Mouse (Mus musculus) mouse trophoblast stem cell (cell line): ENCODE measurements at regions not wholly inside any gene's neighbourhood (a gene's known extent, or its start where the extent isn't known, plus 50 kb on each side); places are given as distances from the start of the nearest gene placed in this dataset.

Experiments
- in situ Hi-C, 2 experiments: fragments of 300-500 bp; cut with MseI, MboI; formaldehyde crosslinking; loops; 2 replicates in 1 of 2; 3 replicates in 1 of 2; pipeline ENCODE4 v1.15.1; 2025

DNA sequence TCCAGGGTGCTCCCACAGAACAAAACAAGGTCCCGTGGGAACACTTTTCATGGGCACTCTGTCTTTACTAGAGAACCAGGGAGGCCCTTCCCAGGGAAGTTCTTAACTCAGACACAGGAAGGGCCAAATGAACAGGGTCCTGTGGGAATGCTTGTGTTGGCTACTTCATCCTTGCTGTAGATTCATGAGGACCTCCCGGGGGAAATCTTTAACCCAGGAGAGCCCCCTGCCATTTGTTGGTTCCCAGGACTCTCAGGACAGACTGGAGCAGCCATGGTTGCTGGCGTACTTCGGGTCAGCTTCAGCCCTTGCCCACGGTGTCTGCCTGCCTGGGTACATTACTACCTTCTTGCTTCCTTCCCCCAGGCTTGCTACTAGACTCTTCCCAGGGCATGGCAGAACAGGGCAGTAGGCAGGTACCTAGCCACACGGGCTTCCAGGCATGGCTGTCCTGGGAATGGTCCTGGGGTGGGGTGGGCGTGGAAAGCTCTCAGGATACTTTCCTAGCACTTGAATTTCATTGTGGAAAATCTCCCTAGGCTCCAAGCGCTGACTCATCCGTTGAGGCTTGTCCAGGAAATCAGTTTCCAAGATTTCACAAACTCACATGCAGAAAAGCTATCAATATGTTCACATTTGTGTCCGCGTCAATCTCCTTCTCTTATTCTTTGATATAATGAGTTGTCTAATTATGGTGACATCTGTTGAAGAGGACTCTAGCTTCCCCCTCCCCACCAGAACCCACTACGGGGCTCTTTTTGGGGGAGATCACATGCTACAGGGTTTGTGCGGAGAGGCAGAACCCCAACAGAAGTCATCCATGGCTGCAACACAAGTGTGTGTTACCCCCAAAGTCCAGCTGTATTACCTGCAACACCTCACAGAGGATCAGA lies 148.6 kb downstream of the Sec61b start:
- in situ Hi-C loops, result no loop called here

DNA sequence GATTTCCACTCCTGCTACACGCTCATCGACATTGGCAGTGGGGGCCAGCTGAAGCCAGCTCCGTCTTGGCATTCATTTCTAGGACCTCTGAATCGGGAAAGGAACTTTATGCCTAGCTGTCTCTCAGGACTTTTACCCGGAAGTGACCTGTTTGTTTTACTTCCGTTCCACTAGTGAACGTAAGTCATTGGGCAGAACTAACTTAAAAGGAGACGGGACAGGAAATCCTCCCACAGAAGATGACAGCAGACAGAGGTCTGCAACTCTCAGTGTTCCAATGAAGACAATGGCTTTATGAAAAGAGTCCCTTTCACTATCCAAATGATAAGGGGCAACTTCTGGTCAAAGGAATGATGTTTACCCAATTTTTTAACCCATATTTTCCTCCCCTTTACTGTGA lies 155.5 kb downstream of the Sec61b start:
- in situ Hi-C loops, result no loop called here

DNA sequence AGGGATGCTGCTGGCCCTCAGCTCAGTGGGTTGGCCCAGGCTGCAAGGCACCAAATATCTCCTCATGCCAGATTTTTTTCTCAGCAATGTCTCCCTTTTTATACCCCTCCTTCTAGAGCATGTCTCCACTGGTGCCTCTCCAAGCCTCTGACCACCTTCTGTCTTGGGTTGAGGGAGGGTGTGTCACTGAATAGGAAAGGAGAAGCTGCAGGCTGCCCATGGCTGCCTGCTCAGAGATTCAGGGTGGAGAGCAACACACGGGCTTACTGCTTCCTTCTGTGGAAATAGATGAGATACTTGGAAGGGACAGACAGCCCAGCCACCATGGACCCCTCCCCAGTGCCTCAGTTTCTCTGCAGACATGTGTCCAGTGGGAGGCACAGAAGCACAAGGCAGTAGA lies 156.0 kb downstream of the Sec61b start:
- in situ Hi-C loops, result no loop called here

DNA sequence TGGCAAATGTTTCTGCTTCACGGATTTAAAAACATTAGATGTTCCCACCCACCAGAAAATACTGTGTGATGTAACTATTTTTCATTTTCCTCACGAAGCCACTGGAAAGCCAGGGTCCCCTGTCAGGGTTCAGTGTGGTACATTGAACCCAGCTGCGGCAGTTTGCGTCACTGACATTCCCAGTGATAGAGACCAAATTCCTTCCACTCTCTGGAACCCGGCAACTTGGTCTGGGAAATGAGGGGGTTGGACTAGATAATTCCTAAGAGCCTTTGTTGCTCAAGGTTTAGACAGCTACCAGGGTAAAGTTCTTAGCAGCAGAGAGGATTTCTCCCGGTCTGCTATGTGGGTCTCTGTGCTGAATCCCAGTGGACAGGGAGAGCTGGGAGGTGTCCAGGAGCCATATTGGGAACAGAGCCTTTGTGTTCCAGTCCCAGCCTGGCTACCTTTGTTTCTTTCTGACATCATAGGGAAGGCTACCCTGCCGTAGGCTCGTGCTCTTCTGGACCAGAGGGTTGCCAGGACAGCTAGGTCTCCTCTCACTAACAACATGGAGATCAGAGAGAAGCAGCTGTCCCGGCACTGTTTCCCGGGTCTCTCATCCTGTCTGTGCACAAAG lies 164.5 kb downstream of the Sec61b start:
- in situ Hi-C loops, result no loop called here

DNA sequence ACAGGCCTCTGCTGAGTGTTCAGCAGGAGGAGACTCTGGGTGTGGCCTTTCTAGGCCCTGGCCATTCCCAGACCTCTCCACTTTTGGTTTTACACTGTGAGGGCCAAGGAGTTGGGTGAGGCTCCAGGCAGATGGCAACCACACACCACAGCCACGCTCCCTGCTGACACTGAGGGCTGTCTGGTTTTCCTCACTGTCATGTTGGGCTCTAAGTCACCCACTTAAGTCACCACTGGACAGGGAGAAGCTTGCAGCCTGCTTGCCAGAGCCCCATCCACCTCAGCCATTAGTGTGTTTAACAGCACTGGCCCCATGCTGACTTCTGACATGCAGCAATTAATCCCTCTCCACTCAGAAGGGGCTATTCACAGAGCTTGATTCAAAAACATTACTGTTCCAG lies 170.6 kb downstream of the Sec61b start:
- in situ Hi-C loops, result no loop called here

DNA sequence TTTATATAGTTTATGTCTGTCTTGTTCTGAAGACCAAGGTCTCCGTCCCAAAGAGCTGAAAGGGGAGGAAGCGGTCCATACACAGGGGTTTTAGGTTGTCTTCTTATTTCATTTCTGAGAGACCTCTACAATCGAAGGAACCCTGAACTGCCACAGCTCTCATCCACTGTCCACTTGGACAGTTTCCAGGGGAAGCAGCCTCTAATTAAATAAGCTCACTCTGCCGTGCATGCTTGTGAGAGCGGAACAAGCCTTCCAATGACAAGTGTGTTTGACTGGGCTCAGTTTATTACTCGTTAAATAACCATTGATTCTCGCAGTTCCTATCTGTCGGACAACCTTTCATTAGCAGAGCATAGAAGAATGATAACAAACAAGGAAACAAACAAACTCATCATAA lies 174.2 kb downstream of the Sec61b start:
- in situ Hi-C loops, result no loop called here

DNA sequence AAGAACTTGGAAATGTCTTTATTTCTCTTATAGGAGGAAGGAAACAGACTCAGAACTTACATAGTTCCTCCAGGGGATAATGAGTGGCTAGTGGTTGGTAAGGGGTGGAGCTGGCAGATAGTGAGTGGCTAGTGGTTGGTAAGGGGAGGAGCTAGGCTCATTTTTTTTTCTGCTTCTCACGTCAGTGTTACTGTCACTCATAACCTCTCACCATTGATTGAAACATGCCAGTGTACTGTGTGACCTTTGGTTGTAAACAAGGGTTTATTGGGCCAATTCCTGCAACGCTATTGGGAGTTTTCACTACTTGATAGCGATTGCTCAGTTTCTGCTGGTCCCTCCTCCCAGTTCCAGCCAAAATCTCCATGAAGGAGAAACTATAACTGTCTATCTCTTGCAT lies 175.5 kb downstream of the Sec61b start:
- in situ Hi-C loops, result no loop called here

DNA sequence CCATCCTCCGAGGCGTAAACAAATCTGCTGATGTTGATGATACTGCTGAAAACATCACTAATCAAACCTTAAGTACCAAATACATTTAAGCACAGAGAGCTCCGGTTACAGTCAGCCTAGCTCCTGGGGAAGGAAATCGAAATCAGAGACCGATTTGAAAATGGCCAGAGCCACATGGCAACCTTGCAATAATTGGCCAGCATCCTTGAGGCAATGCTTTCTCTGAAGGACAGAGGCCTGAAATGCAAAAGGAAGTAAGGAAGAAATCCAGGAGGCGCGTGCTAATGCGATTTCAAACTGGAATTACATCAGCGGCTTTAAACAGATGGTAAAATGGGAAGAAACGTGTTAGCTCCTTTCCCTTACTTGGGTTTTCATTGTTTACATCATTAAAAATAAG lies 177.1 kb downstream of the Sec61b start:
- in situ Hi-C loops, result no loop called here

DNA sequence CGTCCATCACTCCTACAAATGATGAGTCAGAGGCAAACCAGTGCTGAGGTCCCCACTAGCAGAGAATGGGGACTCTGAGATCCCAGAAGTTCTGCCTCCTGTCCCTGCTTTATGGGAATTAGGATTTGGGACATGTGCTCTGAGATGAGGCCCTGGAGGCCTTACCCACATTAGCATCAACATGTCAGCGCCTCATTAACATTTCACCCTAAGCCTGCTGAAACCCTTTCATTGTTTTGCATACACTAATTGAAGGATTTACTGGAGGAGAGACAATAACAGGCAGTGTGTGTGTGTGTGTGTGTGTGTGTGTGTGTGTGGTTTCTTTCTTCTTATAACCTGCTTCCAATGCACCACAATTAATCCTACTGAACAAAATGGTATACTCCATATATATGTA lies 178.7 kb downstream of the Sec61b start:
- in situ Hi-C loops, result no loop called here

DNA sequence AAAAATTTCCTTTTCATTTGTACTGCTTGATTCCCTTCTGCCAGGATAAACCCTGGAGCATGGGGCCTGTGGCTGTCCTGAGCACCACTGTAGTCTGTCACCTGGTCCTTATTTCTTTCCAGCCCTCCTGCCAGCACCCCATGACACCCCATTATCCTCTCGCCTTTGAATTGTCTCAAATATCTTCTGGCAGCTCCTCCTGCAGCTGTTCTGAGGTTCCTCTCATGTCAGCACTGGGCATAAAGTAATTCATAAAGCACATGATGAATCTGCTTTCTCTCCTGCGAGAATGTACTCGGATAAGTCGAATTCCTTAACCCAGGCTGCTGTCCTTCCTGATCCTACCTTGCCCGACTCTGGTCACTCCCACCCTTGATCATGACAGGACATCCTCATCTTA lies 195.1 kb downstream of the Sec61b start:
- in situ Hi-C loops, result no loop called here

DNA sequence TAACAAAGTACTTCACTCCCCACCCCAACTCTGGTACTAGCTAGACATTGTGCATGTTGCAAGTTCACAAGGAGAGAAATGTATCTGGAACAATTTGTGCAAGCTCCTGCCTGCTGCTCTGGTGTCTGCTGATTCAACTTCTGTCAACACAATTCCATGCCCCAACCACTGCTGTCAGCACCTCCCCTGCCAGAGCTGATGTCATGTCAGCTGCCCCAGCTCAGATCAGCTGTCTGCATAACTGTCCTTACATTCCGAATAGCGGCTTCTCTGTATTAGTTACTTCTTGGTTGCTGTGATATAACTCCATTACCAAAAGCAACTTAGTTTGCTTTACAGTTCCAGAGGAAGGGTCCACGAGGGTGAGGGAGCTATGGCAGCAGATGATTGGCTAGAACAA lies 196.0 kb downstream of the Sec61b start:
- in situ Hi-C loops, result no loop called here

DNA sequence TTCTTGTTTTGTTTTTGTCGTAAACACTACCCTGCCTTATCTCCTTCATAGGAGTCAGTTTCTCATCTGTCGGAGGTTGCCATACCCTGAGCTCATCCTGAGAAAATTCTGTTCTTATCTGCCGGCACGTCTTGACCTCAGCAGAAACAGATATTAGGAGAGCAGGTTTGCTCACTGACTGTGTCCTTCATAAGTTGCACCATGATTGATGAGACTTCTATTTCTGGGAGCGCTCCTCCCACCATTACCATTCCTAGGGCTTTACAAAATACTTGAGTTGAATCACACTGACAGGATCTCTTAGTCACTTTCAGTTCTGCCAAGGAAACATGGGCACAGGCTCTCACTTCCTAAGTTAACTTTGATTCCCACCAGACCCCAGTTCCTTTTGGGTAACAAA lies 196.9 kb downstream of the Sec61b start:
- in situ Hi-C loops, result no loop called here

DNA sequence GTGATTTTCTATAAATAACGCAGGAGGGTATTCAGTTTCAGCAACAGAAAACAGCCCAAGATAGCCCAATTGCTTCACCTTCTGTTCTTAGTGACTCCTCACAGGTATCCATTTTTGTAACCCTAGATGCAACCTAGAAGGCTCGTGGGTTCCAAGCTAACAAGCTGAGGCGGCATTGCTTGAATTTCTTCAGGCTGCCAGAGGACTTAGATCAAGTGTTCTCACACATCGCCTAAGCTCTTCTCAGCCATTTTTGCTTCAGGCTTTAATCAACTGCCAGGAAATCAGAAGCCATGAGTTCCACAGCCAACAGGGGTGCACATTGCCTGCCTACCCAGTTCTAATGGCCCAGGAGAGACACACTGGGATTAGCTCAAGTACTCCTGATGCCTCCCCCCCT lies 206.7 kb downstream of the Sec61b start:
- in situ Hi-C loops, result no loop called here

DNA sequence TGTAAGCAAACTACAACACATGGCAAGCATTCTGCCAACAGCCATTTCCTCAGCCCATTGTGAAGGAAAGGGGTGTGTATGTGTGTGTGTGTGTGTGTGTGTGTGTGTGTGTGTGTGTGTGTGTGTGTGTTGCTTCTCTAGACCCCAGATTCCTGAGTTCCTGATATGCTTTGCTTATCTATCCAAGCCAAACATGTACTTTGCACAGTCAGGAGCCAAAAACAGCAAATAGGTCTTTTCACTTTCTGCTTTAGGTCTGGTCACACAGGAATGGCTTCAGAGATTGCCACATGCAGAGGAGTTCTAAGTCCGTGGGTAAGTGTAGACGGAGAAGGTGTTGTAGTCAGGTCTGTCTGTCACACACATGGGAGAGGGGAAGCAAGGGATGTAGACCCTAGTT lies 216.7 kb downstream of the Sec61b start:
- in situ Hi-C loops, result no loop called here

DNA sequence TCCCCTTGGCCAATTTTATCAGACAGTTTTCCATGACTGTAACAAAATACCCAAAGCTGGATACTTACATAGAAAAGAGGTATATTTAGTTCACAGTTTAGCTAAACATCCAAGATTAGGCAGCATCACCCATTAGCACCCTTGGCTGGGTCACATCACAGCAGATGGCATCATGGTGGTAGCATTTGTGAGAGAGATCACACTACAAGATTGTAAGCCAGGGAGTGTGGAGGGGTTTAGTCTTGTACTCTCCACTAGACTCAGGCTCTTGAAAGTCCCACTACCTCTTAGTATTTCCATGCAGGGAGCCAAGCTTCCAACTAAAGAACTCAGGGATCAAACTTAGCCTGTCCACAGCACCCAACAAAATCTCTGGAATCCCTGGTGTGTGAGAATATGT lies 218.2 kb downstream of the Sec61b start:
- in situ Hi-C loops, result no loop called here

DNA sequence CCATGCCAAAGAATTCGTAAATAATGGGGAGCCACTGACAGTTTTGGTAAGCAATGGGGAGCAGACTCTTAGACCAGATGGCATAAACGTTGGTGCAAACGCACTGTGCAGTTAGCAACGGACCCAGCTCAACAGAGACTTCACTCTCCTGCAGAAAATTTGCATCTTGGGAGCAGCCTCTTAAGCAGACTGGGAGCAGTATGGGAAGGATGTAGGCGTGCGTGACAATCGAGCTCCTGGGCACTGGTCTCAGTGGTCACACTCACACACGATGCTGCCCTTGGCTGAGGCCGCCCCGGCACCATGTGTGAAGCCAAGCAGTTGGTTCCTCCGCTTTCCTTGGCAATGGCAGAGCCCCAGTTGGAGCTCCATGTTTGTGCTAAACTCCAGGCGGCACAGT lies 218.8 kb downstream of the Sec61b start:
- in situ Hi-C loops, result no loop called here

DNA sequence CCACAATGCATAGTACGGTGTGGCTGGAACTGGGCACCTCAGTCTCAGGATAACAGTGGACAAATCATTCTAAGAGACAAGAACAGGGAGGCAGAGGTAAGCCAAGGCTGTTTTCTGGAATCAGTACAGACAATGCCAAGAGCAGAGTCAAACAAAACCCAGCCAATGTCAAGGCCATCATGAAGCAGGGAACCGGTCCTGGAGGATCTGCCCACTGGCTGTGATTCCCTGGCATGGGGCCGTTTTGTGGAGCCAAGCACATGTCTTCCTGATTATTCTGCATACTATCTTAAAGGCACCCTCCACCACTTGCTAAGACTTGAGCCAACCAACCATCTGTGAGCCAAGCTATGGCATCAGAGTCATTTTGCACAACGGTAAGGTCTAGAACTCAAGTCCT lies 222.6 kb downstream of the Sec61b start:
- in situ Hi-C loops, result no loop called here

DNA sequence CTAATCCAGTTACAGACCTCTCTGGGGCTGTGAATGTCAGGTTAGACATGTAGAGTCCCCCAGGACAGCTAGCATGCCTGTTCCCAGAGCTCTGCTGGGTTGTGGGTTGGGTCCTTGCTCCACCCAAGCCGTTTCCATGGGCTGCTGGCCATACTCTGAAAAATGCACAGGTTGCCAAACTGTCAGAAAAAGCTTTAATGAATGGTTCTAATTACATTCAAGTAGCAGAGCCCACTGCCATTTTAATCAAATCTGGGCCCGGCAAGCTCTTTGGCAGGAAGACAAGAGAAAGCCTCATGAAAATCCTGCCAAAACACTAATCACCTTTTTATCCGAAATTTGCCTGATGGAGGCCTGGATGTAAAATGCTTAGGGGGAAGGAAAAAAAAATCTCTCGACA lies 224.1 kb downstream of the Sec61b start:
- in situ Hi-C loops, result no loop called here

DNA sequence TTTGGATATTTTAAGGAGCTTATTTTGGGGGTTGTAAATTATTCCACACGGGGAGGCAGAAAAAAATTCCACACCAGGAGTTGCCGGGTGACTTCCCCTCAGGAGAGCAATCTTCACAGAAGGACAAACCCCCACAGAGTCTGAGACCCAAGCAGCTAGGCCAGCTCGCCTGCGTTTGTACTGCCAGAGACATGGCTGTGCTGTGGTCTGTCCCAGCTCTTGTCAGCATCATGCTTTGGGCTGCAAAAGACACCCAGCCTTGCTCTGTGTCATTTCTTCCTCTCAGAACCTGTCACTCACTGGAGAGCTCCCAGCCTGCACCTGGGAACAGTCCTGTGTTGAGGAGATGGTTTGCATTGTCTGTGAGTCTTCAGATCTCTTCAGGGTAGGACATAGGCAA lies 224.5 kb downstream of the Sec61b start:
- in situ Hi-C loops, result no loop called here

DNA sequence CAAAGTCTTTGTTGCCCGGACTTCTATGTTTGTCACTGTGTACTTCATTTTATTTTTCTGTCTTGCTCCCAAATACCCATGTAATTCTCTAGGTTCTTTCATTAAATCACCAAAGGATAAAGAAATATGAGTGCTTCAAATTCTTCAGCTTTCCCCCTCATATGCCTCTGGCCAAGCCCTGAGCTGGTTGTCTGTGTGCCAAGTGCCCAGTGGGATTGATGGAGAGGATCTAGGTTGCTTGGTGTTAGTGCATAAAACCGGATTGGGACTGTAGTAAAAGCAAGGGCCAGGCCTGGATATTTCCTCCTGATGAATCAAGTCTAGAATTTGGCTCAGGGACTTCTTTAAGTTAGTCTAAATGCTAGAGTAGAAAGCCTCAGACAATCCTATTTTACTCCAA lies 229.0 kb downstream of the Sec61b start:
- in situ Hi-C loops, result no loop called here

DNA sequence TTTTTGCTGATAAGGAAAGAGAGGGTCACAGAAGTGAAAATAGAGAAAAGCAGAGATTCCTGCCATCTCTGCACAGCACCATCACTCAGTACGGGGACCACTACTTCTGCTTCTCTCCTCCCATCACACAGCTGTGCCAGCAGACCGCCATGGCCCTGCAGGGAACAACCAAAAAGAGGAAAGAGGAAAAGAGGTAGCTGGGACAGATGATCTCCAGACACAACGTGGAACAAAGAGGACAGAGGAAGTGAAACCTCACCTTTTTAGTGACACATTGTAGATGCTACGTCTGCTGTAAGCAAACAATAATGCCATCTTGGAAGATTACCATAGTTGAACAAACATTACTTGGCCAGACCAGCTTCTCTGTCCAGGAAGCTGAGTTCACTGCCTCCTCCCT lies 230.1 kb downstream of the Sec61b start:
- in situ Hi-C loops, result no loop called here

DNA sequence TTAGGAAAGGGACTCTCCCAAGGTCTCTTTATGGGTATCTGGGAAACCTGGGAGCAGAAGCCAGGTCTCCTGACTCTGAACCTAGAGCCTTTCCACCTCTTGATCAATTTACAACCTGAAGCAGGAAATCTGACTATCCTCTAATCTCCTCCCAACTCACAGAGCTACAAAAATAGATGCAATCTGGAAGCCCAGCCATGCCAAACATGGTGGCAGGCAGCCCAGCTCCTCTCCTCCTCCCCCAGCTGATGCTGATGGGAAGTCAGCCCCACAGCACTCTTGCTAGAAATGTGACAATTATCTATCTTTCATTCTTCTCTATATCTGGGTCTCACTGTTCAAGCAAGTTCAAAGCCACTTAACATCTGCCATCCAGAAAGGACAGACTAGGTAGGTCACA lies 233.5 kb downstream of the Sec61b start:
- in situ Hi-C loops, result no loop called here

DNA sequence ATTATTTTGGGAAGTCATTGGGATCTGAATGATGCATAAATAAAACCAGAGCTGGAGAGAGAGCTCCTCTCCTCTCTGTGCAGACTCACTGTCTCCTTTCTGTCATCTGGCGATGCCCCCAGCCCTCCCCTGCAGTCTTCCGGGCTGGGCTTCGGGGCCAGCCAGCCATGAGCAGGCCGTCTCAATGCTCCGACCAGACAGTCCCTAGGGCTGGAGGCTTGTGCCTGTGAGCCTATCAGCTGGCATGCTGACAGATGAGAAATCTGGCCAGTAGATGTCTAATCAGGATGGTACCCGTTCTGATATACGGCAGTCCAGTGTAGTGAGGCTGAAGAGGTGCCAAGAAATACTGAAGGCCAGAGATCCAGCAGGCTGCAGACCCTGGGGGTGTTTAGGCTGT lies 238.9 kb downstream of the Sec61b start:
- in situ Hi-C loops, result no loop called here
